Mouse (Mus musculus) kidney, embryonic 15.5 days (tissue): ENCODE data around the gene Suds3. TPM values are rescaled to one million over a fixed set of nuclear protein-coding genes. Genes with fewer than 3 reads are reported as not detected.

Source experiments
- ATAC-seq: fragments of 200-750 bp; cut with Nextera tagmentation; replicated peaks from 2 replicates; pipeline ENCODE4 v1.8.0; 2017; ENCODE audit warnings: moderate TSS enrichment; ENCODE audit not compliant: low FRiP score
- H3K27ac ChIP-seq: fragments of 300-500 bp; sonication (generic); 2 replicates; pipeline ENCODE4 v1.5.1; 2015; ENCODE audit warnings: mild to moderate bottlenecking, inconsistent platforms
- H3K27me3 ChIP-seq: fragments of 300-500 bp; sonication (generic); 2 replicates; pipeline ENCODE4 v1.6.1; 2015; ENCODE audit warnings: inconsistent platforms
- H3K36me3 ChIP-seq: fragments of 300-500 bp; sonication (generic); 2 replicates; pipeline ENCODE4 v1.6.1; 2015; ENCODE audit warnings: inconsistent platforms
- H3K4me1 ChIP-seq: fragments of 300-500 bp; sonication (generic); 2 replicates; pipeline ENCODE4 v1.6.1; 2015; ENCODE audit warnings: inconsistent platforms
- H3K4me2 ChIP-seq: fragments of 300-500 bp; sonication (generic); 2 replicates; pipeline ENCODE4 v1.6.1; 2015; ENCODE audit warnings: moderate library complexity, mild to moderate bottlenecking, inconsistent platforms
- H3K4me3 ChIP-seq: fragments of 300-500 bp; sonication (generic); replicated peaks from 2 replicates; pipeline ENCODE4 v1.5.1; 2015; ENCODE audit warnings: mild to moderate bottlenecking, inconsistent platforms
- H3K9ac ChIP-seq: fragments of 300-500 bp; sonication (generic); 2 replicates; pipeline ENCODE4 v1.6.1; 2015; ENCODE audit warnings: mild to moderate bottlenecking, inconsistent platforms
- H3K9me3 ChIP-seq: fragments of 300-500 bp; sonication (generic); replicated peaks from 2 replicates; pipeline ENCODE4 v1.6.1; 2016; ENCODE audit warnings: inconsistent platforms
- WGBS: fragments of 180-500 bp; shearing (Covaris S2); methylation state at CpG from one replicate; pipeline ENCODE4 v1.1.7; 2015; ENCODE audit warnings: mixed read lengths; 5-methylcytosine and 5-hydroxymethylcytosine counted together
- polyA plus RNA-seq: library from polyadenylated mRNA; unstranded; fragments of >200 nt; fragmentation: Nextera tagmentation; extraction: Ambion mirVana; gene quantifications from 2 replicates; pipeline ENCODE4 v1.2.1, GENCODE M21; 2015

Gene Suds3
- polyA plus RNA-seq, 1 experiment from 2014 or later: 78.3 TPM

- 0 out of 2 replicates have a peak, but pooled peaks cover 3% of the 10 kb centered on the region for H3K9me3 ChIP-seq
- no peaks in the 10 kb centered on the region for H3K36me3 ChIP-seq
- H3K27ac ChIP-seq: no peak overlapping the region
- peak overlapping the region; percentile 48 for H3K4me2 ChIP-seq
- 9% methylated on average over 10 of the region's 10 CpGs for WGBS
- H3K27me3 ChIP-seq: no peaks in the 10 kb centered on the region
- ATAC-seq: 0 out of 2 replicates have a peak, but pooled peaks have one; percentile 52
- no peak overlapping the region for H3K4me3 ChIP-seq
- peaks cover 17% of the 10 kb centered on the region for H3K4me1 ChIP-seq
- no peak overlapping the region for H3K9ac ChIP-seq
Observed at GRCm38 (mm10) chr5:117069498-117069894, 46.4 kb downstream of the Suds3 start.

GRCm38 (mm10) chr5:117068808-117069497, 47.0 kb downstream of the Suds3 start:
- H3K4me3 ChIP-seq: no peak overlapping the region
- no peak overlapping the region for H3K27ac ChIP-seq

GRCm38 (mm10) chr5:117068181-117068580, 47.7 kb downstream of the Suds3 start:
- no peaks in the 10 kb centered on the region for H3K27me3 ChIP-seq
- ATAC-seq: no peak
- no peaks in the 10 kb centered on the region for H3K36me3 ChIP-seq
- H3K4me2 ChIP-seq: no peak overlapping the region
- H3K4me1 ChIP-seq: peaks cover 17% of the 10 kb centered on the region
- 78% methylated on average over 13 of the region's 13 CpGs for WGBS
- no peak overlapping the region for H3K9ac ChIP-seq
- 0 out of 2 replicates have a peak, but pooled peaks cover 3% of the 10 kb centered on the region for H3K9me3 ChIP-seq
- H3K27ac ChIP-seq: no peak overlapping the region
- no peak overlapping the region for H3K4me3 ChIP-seq

More at GRCm38 (mm10) chr5:117068808-117069497, 47.0 kb downstream of the Suds3 start:
- Histone ChIP-seq H3K9me3 (0 out of 2 replicates have a peak, but pooled peaks cover 3% of the 10 kb centered on the region), H3K4me2 (peak overlapping the region; percentile 48), H3K4me1 (peaks cover 17% of the 10 kb centered on the region), H3K27me3 (no peaks in the 10 kb centered on the region), H3K9ac (no peak overlapping the region), H3K36me3 (no peaks in the 10 kb centered on the region)
- no peak for ATAC-seq
- WGBS: 16% methylated on average over 19 of the region's 19 CpGs

GRCm38 (mm10) chr5:117061251-117061650, 54.7 kb downstream of the Suds3 start:
- Histone ChIP-seq H3K4me3 (no peak overlapping the region), H3K9me3 (0 out of 2 replicates have a peak, but pooled peaks cover 3% of the 10 kb centered on the region), H3K27me3 (no peaks in the 10 kb centered on the region), H3K9ac (no peak overlapping the region), H3K27ac (no peak overlapping the region), H3K4me1 (no peaks in the 10 kb centered on the region), H3K36me3 (no peaks in the 10 kb centered on the region), H3K4me2 (no peak overlapping the region)
- ATAC-seq: no peak
- 41% methylated on average over 2 of the region's 2 CpGs for WGBS

- WGBS: 73% methylated on average over 18 of the region's 18 CpGs
- H3K27ac ChIP-seq: no peak overlapping the region
- no peak overlapping the region for H3K9ac ChIP-seq
- no peak for ATAC-seq
- no peak overlapping the region for H3K4me2 ChIP-seq
- no peak overlapping the region for H3K4me3 ChIP-seq
- no peaks in the 10 kb centered on the region for H3K27me3 ChIP-seq
- 0 out of 2 replicates have a peak, but pooled peaks cover 2% of the 10 kb centered on the region for H3K9me3 ChIP-seq
- no peaks in the 10 kb centered on the region for H3K4me1 ChIP-seq
- H3K36me3 ChIP-seq: no peaks in the 10 kb centered on the region
Observed at GRCm38 (mm10) chr5:117060484-117061130, 55.3 kb downstream of the Suds3 start.

- 0 out of 2 replicates have a peak, but pooled peaks cover 4% of the 10 kb centered on the region for H3K4me1 ChIP-seq
- H3K27ac ChIP-seq: no peak overlapping the region
- H3K27me3 ChIP-seq: no peaks in the 10 kb centered on the region
- no peak overlapping the region for H3K9ac ChIP-seq
- H3K9me3 ChIP-seq: no peaks in the 10 kb centered on the region
- no peak for ATAC-seq
- H3K36me3 ChIP-seq: no peaks in the 10 kb centered on the region
- 51% methylated on average over 7 of the region's 7 CpGs for WGBS
- no peak overlapping the region for H3K4me2 ChIP-seq
- H3K4me3 ChIP-seq: no peak overlapping the region
Observed at GRCm38 (mm10) chr5:117049940-117050339, 66.0 kb downstream of the Suds3 start.

GRCm38 (mm10) chr5:117045101-117045500, 70.8 kb downstream of the Suds3 start:
- Histone ChIP-seq H3K9me3 (no peaks in the 10 kb centered on the region), H3K4me2 (no peak overlapping the region), H3K9ac (no peak overlapping the region), H3K4me3 (no peak overlapping the region), H3K4me1 (0 out of 2 replicates have a peak, but pooled peaks cover 4% of the 10 kb centered on the region), H3K36me3 (no peaks in the 10 kb centered on the region), H3K27me3 (no peaks in the 10 kb centered on the region), H3K27ac (no peak overlapping the region)
- ATAC-seq: no peak
- 69% methylated on average over 10 of the region's 10 CpGs for WGBS

GRCm38 (mm10) chr5:117042661-117043060, 73.3 kb downstream of the Suds3 start:
- Histone ChIP-seq H3K4me3 (no peak overlapping the region), H3K4me1 (0 out of 2 replicates have a peak, but pooled peaks cover 4% of the 10 kb centered on the region), H3K9ac (no peak overlapping the region), H3K27ac (no peak overlapping the region), H3K4me2 (no peak overlapping the region), H3K9me3 (no peaks in the 10 kb centered on the region), H3K36me3 (no peaks in the 10 kb centered on the region), H3K27me3 (no peaks in the 10 kb centered on the region)
- WGBS: 74% methylated on average over 11 of the region's 11 CpGs
- no peak for ATAC-seq

Other genes starting within 250 kb of the Suds3 start
- gene Taok3, start 4.0 kb upstream of the Suds3 start, polyA plus RNA-seq: 16.8 and 17.1 TPM in 2 replicates
- 760 and 766 TPM in 2 replicates for gene Pebp1, start 171.5 kb upstream of the Suds3 start, polyA plus RNA-seq
- 14.2 and 15.9 TPM in 2 replicates for gene Vsig10, start 203.0 kb upstream of the Suds3 start, polyA plus RNA-seq
- gene Wsb2, start 241.2 kb upstream of the Suds3 start, polyA plus RNA-seq: 67.7 and 69.5 TPM in 2 replicates